Mouse (Mus musculus) adipose tissue, adult 10 weeks (tissue): ENCODE measurements around the gene Kctd21. TPM values are rescaled to one million over a fixed set of nuclear protein-coding genes. Genes with fewer than 3 reads are reported as not detected.

Experiments
- polyA plus RNA-seq: library from polyadenylated mRNA; stranded (reverse); fragments of 350-450 nt; fragmentation: Illumina TruSeq; extraction: RNeasy Lipid Tissue Mini Kit (QIAGEN cat#74804); gene quantifications from one replicate; pipeline ENCODE4 v1.2.3, GENCODE M21; 2014; ENCODE audit warnings: low read depth, low replicate concordance

The Kctd21 gene
- polyA plus RNA-seq: 10.4 TPM

GRCm38 (mm10) chr7:97331726-97332666, at the start of gene Kctd21, which contains the start of gene Usp35:
Kctd21 (plus strand) TSS chr7:97332327.
Usp35 (minus strand) TSS chr7:97332020.

Other genes with a start within 250 kb of the Kctd21 start
- gene Usp35, start 307 bp upstream of the Kctd21 start, polyA plus RNA-seq: 19.3 TPM
- 12.8 TPM for gene Alg8, start 39.3 kb downstream of the Kctd21 start, polyA plus RNA-seq
- 215 TPM for gene Ndufc2, start 67.7 kb downstream of the Kctd21 start, polyA plus RNA-seq
- 389 TPM for gene Thrsp, start 85.4 kb downstream of the Kctd21 start, polyA plus RNA-seq
- 8.7 TPM for gene Kctd14, start 119.0 kb downstream of the Kctd21 start, polyA plus RNA-seq
- gene Ints4, start 148.6 kb downstream of the Kctd21 start, polyA plus RNA-seq: 49.0 TPM
- 73.6 TPM for gene Aamdc, start 247.2 kb downstream of the Kctd21 start, polyA plus RNA-seq
- 10.2 TPM for gene Rsf1, start 247.6 kb downstream of the Kctd21 start, polyA plus RNA-seq